Mouse (Mus musculus): Measurements from ENCODE around the gene Krt7. TPM values are rescaled to one million over a fixed set of nuclear protein-coding genes. Genes with fewer than 3 reads are reported as not detected.

Gene Krt7
- polyA plus RNA-seq, 1 experiment from 2014 or later = 0.12 TPM

- H3K4me2 ChIP-seq (ENCODE audit: low read length) = no peak overlapping the region
- no peak overlapping the region for H3K9ac ChIP-seq (replicated peaks; ENCODE audit: low read length)
- H3K27me3 ChIP-seq (ENCODE audit: control insufficient read depth, insufficient read depth, low read length) = no peaks in the 10 kb centered on the region
- H3K36me3 ChIP-seq (ENCODE audit: control insufficient read depth, insufficient read depth, low read length) = no peaks in the 10 kb centered on the region
- H3K9me3 ChIP-seq (ENCODE audit: control insufficient read depth, low read length) = no peaks in the 10 kb centered on the region
- no peaks in the 10 kb centered on the region for H3K4me1 ChIP-seq (ENCODE audit: control insufficient read depth, insufficient read depth, low read length)
- H3K27ac ChIP-seq (replicated peaks; ENCODE audit: low read depth, low read length) = no peak overlapping the region
- H3K4me3 ChIP-seq (replicated peaks; ENCODE audit: low read depth, low read length) = no peak overlapping the region
- ATAC-seq (ENCODE audit: low FRiP score, low TSS enrichment) (no peak), DNase-seq (no peak)
- WGBS = 69% methylated on average over 5 of the region's 5 CpGs
Measured at GRCm38 (mm10) chr15:101388034-101388541, 22.8 kb upstream of the Krt7 start.

- no peak overlapping the region for H3K27ac ChIP-seq (replicated peaks; ENCODE audit: low read depth, low read length)
- DNase-seq (no peak), ATAC-seq (ENCODE audit: low FRiP score, low TSS enrichment) (no peak)
- no peak overlapping the region for H3K4me2 ChIP-seq (ENCODE audit: low read length)
- no peak overlapping the region for H3K9ac ChIP-seq (replicated peaks; ENCODE audit: low read length)
- no peaks in the 10 kb centered on the region for H3K4me1 ChIP-seq (ENCODE audit: control insufficient read depth, insufficient read depth, low read length)
- no peaks in the 10 kb centered on the region for H3K27me3 ChIP-seq (ENCODE audit: control insufficient read depth, insufficient read depth, low read length)
- WGBS = 89% methylated on average over 5 of the region's 5 CpGs
- H3K9me3 ChIP-seq (ENCODE audit: control insufficient read depth, low read length) = no peaks in the 10 kb centered on the region
- no peak overlapping the region for H3K4me3 ChIP-seq (replicated peaks; ENCODE audit: low read depth, low read length)
- no peaks in the 10 kb centered on the region for H3K36me3 ChIP-seq (ENCODE audit: control insufficient read depth, insufficient read depth, low read length)
Measured at GRCm38 (mm10) chr15:101390203-101390602, 20.6 kb upstream of the Krt7 start.

GRCm38 (mm10) chr15:101392251-101392650 is 18.6 kb upstream of the Krt7 start:
- Histone ChIP-seq H3K27me3 (ENCODE audit: control insufficient read depth, insufficient read depth, low read length) (no peaks in the 10 kb centered on the region), H3K9ac (replicated peaks; ENCODE audit: low read length) (no peak overlapping the region), H3K9me3 (ENCODE audit: control insufficient read depth, low read length) (no peaks in the 10 kb centered on the region), H3K27ac (replicated peaks; ENCODE audit: low read depth, low read length) (no peak overlapping the region), H3K4me3 (replicated peaks; ENCODE audit: low read depth, low read length) (no peak overlapping the region), H3K4me1 (ENCODE audit: control insufficient read depth, insufficient read depth, low read length) (no peaks in the 10 kb centered on the region), H3K4me2 (ENCODE audit: low read length) (no peak overlapping the region), H3K36me3 (ENCODE audit: control insufficient read depth, insufficient read depth, low read length) (no peaks in the 10 kb centered on the region)
- WGBS = 88% methylated on average over 5 of the region's 5 CpGs
- ATAC-seq (ENCODE audit: low FRiP score, low TSS enrichment) (no peak), DNase-seq (no peak)

- Histone ChIP-seq H3K27ac (replicated peaks; ENCODE audit: low read depth, low read length) (no peak overlapping the region), H3K4me2 (ENCODE audit: low read length) (no peak overlapping the region), H3K9ac (replicated peaks; ENCODE audit: low read length) (no peak overlapping the region), H3K36me3 (ENCODE audit: control insufficient read depth, insufficient read depth, low read length) (no peaks in the 10 kb centered on the region), H3K27me3 (ENCODE audit: control insufficient read depth, insufficient read depth, low read length) (no peaks in the 10 kb centered on the region), H3K4me1 (ENCODE audit: control insufficient read depth, insufficient read depth, low read length) (no peaks in the 10 kb centered on the region), H3K9me3 (ENCODE audit: control insufficient read depth, low read length) (no peaks in the 10 kb centered on the region), H3K4me3 (replicated peaks; ENCODE audit: low read depth, low read length) (no peak overlapping the region)
- no peak for DNase-seq
- 65% methylated on average over 7 of the region's 7 CpGs for WGBS
- no peak for ATAC-seq (ENCODE audit: low FRiP score, low TSS enrichment)
Measured at GRCm38 (mm10) chr15:101394908-101395307, 15.9 kb upstream of the Krt7 start.

- H3K9me3 ChIP-seq (ENCODE audit: control insufficient read depth, low read length) = no peaks in the 10 kb centered on the region
- 79% methylated on average over 7 of the region's 7 CpGs for WGBS
- H3K4me3 ChIP-seq (replicated peaks; ENCODE audit: low read depth, low read length) = no peak overlapping the region
- H3K36me3 ChIP-seq (ENCODE audit: control insufficient read depth, insufficient read depth, low read length) = no peaks in the 10 kb centered on the region
- no peak overlapping the region for H3K4me2 ChIP-seq (ENCODE audit: low read length)
- H3K27ac ChIP-seq (replicated peaks; ENCODE audit: low read depth, low read length) = no peak overlapping the region
- no peak overlapping the region for H3K9ac ChIP-seq (replicated peaks; ENCODE audit: low read length)
- no peaks in the 10 kb centered on the region for H3K4me1 ChIP-seq (ENCODE audit: control insufficient read depth, insufficient read depth, low read length)
- H3K27me3 ChIP-seq (ENCODE audit: control insufficient read depth, insufficient read depth, low read length) = no peaks in the 10 kb centered on the region
- ATAC-seq (ENCODE audit: low FRiP score, low TSS enrichment) (no peak), DNase-seq (no peak)
Measured at GRCm38 (mm10) chr15:101396466-101396865, 14.4 kb upstream of the Krt7 start.

- Histone ChIP-seq H3K36me3 (ENCODE audit: control insufficient read depth, insufficient read depth, low read length) (no peaks in the 10 kb centered on the region), H3K27ac (replicated peaks; ENCODE audit: low read depth, low read length) (no peak overlapping the region), H3K4me1 (ENCODE audit: control insufficient read depth, insufficient read depth, low read length) (no peaks in the 10 kb centered on the region), H3K4me2 (ENCODE audit: low read length) (no peak overlapping the region), H3K27me3 (ENCODE audit: control insufficient read depth, insufficient read depth, low read length) (no peaks in the 10 kb centered on the region), H3K9ac (replicated peaks; ENCODE audit: low read length) (no peak overlapping the region), H3K4me3 (replicated peaks; ENCODE audit: low read depth, low read length) (no peak overlapping the region), H3K9me3 (ENCODE audit: control insufficient read depth, low read length) (no peaks in the 10 kb centered on the region)
- ATAC-seq (ENCODE audit: low FRiP score, low TSS enrichment) (no peak), DNase-seq (no peak)
- WGBS = 83% methylated on average over 3 of the region's 3 CpGs
Measured at GRCm38 (mm10) chr15:101396921-101397320, 13.9 kb upstream of the Krt7 start.

GRCm38 (mm10) chr15:101397683-101398082 is 13.2 kb upstream of the Krt7 start:
- H3K4me3 ChIP-seq (replicated peaks; ENCODE audit: low read depth, low read length) = no peak overlapping the region
- no peak overlapping the region for H3K9ac ChIP-seq (replicated peaks; ENCODE audit: low read length)
- WGBS = 93% methylated on average over 2 of the region's 2 CpGs
- no peak for DNase-seq
- H3K4me2 ChIP-seq (ENCODE audit: low read length) = no peak overlapping the region
- no peaks in the 10 kb centered on the region for H3K9me3 ChIP-seq (ENCODE audit: control insufficient read depth, low read length)
- no peaks in the 10 kb centered on the region for H3K4me1 ChIP-seq (ENCODE audit: control insufficient read depth, insufficient read depth, low read length)
- no peak for ATAC-seq (ENCODE audit: low FRiP score, low TSS enrichment)
- no peak overlapping the region for H3K27ac ChIP-seq (replicated peaks; ENCODE audit: low read depth, low read length)
- H3K27me3 ChIP-seq (ENCODE audit: control insufficient read depth, insufficient read depth, low read length) = no peaks in the 10 kb centered on the region
- no peaks in the 10 kb centered on the region for H3K36me3 ChIP-seq (ENCODE audit: control insufficient read depth, insufficient read depth, low read length)

GRCm38 (mm10) chr15:101398269-101398668 is 12.6 kb upstream of the Krt7 start:
- Histone ChIP-seq H3K9me3 (ENCODE audit: control insufficient read depth, low read length) (no peaks in the 10 kb centered on the region), H3K4me2 (ENCODE audit: low read length) (no peak overlapping the region), H3K36me3 (ENCODE audit: control insufficient read depth, insufficient read depth, low read length) (no peaks in the 10 kb centered on the region), H3K27me3 (ENCODE audit: control insufficient read depth, insufficient read depth, low read length) (no peaks in the 10 kb centered on the region), H3K4me1 (ENCODE audit: control insufficient read depth, insufficient read depth, low read length) (no peaks in the 10 kb centered on the region), H3K4me3 (replicated peaks; ENCODE audit: low read depth, low read length) (no peak overlapping the region), H3K9ac (replicated peaks; ENCODE audit: low read length) (no peak overlapping the region), H3K27ac (replicated peaks; ENCODE audit: low read depth, low read length) (no peak overlapping the region)
- DNase-seq = no peak
- 87% methylated on average over 8 of the region's 8 CpGs for WGBS
- no peak for ATAC-seq (ENCODE audit: low FRiP score, low TSS enrichment)

- Histone ChIP-seq H3K4me1 (ENCODE audit: control insufficient read depth, insufficient read depth, low read length) (no peaks in the 10 kb centered on the region), H3K9me3 (ENCODE audit: control insufficient read depth, low read length) (no peaks in the 10 kb centered on the region), H3K36me3 (ENCODE audit: control insufficient read depth, insufficient read depth, low read length) (no peaks in the 10 kb centered on the region), H3K27me3 (ENCODE audit: control insufficient read depth, insufficient read depth, low read length) (peaks cover 9% of the 10 kb centered on the region), H3K9ac (replicated peaks; ENCODE audit: low read length) (no peak overlapping the region), H3K4me3 (replicated peaks; ENCODE audit: low read depth, low read length) (no peak overlapping the region), H3K4me2 (ENCODE audit: low read length) (no peak overlapping the region), H3K27ac (replicated peaks; ENCODE audit: low read depth, low read length) (no peak overlapping the region)
- WGBS = 22% methylated on average over 31 of the region's 31 CpGs
- no peak for DNase-seq
- no peak for ATAC-seq (ENCODE audit: low FRiP score, low TSS enrichment)
Measured at GRCm38 (mm10) chr15:101412188-101412587, 1.3 kb downstream of the Krt7 start.
